Mouse (Mus musculus) layer of hippocampus, adult 2 months (tissue): ENCODE data around the gene Irs2. TPM values are rescaled to one million over a fixed set of nuclear protein-coding genes. Genes with fewer than 3 reads are reported as not detected.

Source experiments
- DNase-seq, 2 experiments: peaks; one replicate each; pipeline ENCODE4 v3.0.0; 2022; ENCODE audit warnings: low spot score in 2 of 2
- H3K27ac ChIP-seq: fragments of 200-600 bp; 2 replicates; pipeline ENCODE4 v1.8.1; 2022
- H3K4me3 ChIP-seq: fragments of 200-600 bp; 2 replicates; pipeline ENCODE4 v1.8.1; 2022; ENCODE audit warnings: mild to moderate bottlenecking
- CTCF ChIP-seq: fragments of 200-600 bp; conservative IDR thresholded peaks from 2 replicates; pipeline ENCODE4 v1.8.1; 2022; ENCODE audit warnings: antibody characterized with exemption, mild to moderate bottlenecking, moderate library complexity
- long read RNA-seq, 2 experiments: library from polyadenylated mRNA; stranded (forward); transcript quantifications; one replicate each; pipeline ENCODE4 v2.0.0; 2021; ENCODE audit warnings: borderline mapping rate in 2 of 2
- total RNA-seq, 2 experiments: library from RNA; stranded (reverse); gene quantifications; 2 replicates each; pipeline ENCODE4 v1.2.3; 2021

Gene Irs2
- total RNA-seq = 10 to 100 TPM; 74.3 to 74.9 TPM
- long read RNA-seq, experiment 1, full-length matches to known transcripts = 19 of 25 reads
- long read RNA-seq, experiment 1, partial matches to known transcripts = 0 of 25 reads
- long read RNA-seq, experiment 1, other reads (novel, unspliced or antisense) = 6 of 25 reads
- long read RNA-seq, experiment 2, full-length matches to known transcripts = 17 of 26 reads
- long read RNA-seq, experiment 2, partial matches to known transcripts = 0 of 26 reads
- long read RNA-seq, experiment 2, other reads (novel, unspliced or antisense) = 9 of 26 reads

GRCm38 (mm10) chr8:11008379-11008775, at the start of gene Irs2:
Gene Irs2, minus strand, starts transcription at chr8:11008458.
- Histone ChIP-seq H3K27ac (peak within 1 kb of the TSS; percentile 98), H3K4me3 (peak within 1 kb of the TSS; percentile 91)
- no peak for DNase-seq
- no peak for TF ChIP-seq CTCF

GRCm38 (mm10) chr8:11056665-11057064, 48.4 kb upstream of the Irs2 start:
- DNase-seq = no peak
- TF ChIP-seq CTCF = no peak

GRCm38 (mm10) chr8:11056175-11056563, 47.9 kb upstream of the Irs2 start:
- H3K27ac ChIP-seq = no peak overlapping the region
- no peak for TF ChIP-seq CTCF
- H3K4me3 ChIP-seq = no peak overlapping the region
- no peak for DNase-seq

More at GRCm38 (mm10) chr8:11056665-11057064, 48.4 kb upstream of the Irs2 start:
- H3K4me3 ChIP-seq = no peak overlapping the region
- no peak overlapping the region for H3K27ac ChIP-seq

DNA sequence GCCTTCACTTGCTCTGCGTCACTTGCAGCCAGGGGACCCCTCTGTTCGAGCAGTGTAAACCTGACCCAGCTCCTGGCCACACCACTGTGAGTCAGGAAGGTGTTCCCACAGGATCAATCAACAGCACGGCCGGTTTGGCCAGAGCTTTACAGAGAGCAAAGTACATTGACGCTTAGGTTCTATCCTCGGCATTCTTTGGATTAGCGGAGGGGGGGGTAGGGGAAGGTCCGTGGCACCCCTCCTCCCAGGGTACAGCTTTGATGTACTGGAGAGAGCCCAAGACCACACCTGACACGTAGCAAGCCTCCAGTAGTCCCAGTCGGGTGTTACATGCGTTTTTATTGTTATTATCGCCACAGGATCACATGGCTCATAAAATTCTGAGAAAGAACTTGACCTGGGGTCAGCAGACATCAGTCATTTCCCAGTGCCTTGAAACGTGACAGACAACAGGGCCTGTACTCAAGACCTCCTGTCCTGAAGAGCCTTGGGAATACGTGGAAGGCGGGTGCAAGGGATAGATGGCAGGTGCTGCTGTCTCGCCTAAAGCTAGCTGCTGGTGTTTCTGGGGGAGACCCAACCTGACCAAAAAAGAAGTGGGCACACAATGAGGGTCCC, 47.4 kb upstream of the Irs2 start:
- no peak overlapping the region for H3K27ac ChIP-seq
- no peak for DNase-seq
- no peak for TF ChIP-seq CTCF
- no peak overlapping the region for H3K4me3 ChIP-seq

DNA sequence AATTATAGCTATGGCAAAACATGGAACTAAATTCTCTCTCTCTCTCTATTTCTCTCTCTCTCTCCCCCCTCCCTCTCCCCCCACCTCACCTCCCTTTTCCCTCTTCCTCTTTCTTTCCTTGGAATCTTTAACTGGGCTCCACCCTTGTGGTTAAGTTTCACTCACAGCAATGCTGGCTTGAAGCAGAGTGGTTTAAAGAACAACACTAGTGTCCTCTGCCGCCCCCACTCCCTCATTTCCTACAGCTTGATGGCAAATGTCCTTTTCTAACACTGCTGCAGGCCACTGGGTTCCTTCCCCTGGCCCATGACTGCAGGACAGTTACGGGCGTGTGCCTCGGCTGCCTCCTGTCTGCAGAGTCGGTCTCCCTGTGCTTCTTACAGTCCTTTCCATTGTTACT, 41.6 kb upstream of the Irs2 start:
- no peak for DNase-seq
- Histone ChIP-seq H3K27ac (no peak overlapping the region), H3K4me3 (no peak overlapping the region)
- TF ChIP-seq CTCF = no peak

- Histone ChIP-seq H3K27ac (no peak overlapping the region), H3K4me3 (no peak overlapping the region)
- no peak for DNase-seq
- TF ChIP-seq CTCF = no peak
Measured at GRCm38 (mm10) chr8:11047812-11048211, 39.6 kb upstream of the Irs2 start.

GRCm38 (mm10) chr8:11044660-11045059, 36.4 kb upstream of the Irs2 start:
- DNase-seq = no peak
- Histone ChIP-seq H3K27ac (no peak overlapping the region), H3K4me3 (no peak overlapping the region)
- TF ChIP-seq CTCF = no peak

DNA sequence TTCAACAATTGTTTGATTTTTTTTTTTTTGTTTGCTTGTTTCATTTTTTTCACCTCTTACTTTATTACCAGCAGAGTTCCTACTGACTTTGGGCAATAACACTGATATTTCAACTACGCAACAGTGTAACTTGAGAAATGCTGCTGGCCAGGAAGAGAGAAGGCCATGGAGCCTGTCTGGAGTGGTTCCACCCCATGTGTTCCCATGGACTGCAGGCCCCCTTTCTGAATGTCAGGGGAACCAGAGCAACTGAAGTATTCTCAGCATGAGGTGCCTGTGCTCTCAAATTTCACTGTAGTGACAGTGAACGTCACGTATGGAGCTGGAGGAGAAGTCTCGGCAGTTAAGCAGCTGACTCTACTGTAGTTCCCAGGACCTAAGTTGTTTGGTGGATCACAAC, 35.3 kb upstream of the Irs2 start:
- H3K4me3 ChIP-seq = no peak overlapping the region
- no peak for DNase-seq
- TF ChIP-seq CTCF = no peak

DNA sequence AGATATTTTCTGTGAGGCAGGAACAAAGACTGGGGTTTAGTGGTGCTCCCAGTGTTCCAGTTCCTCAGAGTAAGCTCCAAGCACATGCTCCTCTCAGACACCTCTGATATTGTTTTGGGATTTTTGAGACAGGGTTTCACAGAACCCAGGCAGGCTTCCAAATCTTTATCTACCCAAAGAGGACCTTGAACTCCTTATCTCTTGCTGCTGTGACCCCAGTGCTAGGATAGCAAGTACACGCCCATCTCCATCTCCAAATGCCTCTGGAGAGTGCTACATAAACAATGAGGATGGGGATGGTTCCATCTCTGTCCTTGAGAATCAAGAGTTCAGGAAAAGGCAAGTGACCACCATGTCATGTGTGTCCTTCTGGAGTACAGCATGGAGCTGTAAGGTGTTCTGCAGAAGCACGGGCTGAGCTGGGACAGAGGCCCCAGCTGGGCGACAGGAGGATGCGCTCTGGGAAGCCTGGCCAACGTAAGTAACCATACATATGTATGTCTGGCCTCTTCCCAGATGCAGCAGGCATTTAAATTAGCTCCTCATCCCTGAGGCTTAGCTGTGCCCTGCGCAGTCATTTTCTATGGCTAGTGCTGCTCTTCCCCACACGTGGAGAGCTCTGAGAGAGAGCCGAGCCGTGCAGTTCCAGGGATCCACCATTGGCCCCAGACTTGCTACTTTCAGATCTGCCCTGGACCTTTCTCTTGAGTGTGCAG, 34.8 kb upstream of the Irs2 start:
- DNase-seq = no peak
- no peak for TF ChIP-seq CTCF
- H3K27ac ChIP-seq = no peak overlapping the region
- H3K4me3 ChIP-seq = no peak overlapping the region

More for the DNA sequence above, 35.3 kb upstream of the Irs2 start:
- no peak overlapping the region for H3K27ac ChIP-seq

DNA sequence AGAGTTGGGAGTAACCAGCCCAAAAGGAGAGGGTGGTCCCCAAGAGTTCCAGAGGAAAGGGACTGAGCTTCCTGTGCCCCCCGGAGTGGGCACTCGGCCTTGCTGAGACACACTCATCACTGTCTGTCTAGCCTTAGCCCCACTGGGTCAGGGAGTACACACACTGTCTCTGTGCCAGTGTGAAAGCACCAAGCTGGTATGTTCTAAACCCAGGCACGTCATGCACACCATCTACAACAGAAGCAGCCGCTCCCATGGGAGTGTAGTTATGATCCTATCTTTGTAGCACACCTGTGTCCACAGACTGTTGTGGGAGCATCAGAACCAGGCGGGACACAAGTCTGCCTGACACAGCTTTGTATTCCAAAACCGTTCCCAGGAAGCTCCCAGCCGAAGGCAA, 31.8 kb upstream of the Irs2 start:
- no peak for TF ChIP-seq CTCF
- no peak overlapping the region for H3K27ac ChIP-seq
- H3K4me3 ChIP-seq = no peak overlapping the region
- DNase-seq = no peak

DNA sequence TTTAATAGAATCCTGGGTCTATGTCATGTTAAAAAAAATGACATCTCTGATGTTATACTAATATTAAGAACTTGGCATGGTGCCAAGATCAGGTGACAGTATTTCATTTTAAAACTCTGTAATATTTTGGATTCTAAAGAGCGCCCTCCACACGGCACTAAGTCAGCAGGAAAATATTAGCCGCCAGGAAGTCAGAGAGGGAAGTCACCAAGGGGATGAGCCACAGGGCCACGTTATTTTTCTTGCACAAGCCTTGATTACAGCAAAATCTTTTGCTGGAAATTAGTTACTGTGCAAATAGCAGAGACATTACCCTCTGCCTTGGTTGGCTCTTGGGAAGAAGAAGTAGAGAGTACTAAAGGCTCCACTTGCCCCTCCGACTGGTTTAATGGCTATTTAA, 30.5 kb upstream of the Irs2 start:
- Histone ChIP-seq H3K27ac (no peak overlapping the region), H3K4me3 (no peak overlapping the region)
- no peak for DNase-seq
- no peak for TF ChIP-seq CTCF

GRCm38 (mm10) chr8:11038367-11038766, 30.1 kb upstream of the Irs2 start:
- no peak for TF ChIP-seq CTCF
- no peak overlapping the region for H3K4me3 ChIP-seq
- no peak for DNase-seq
- H3K27ac ChIP-seq = no peak overlapping the region

DNA sequence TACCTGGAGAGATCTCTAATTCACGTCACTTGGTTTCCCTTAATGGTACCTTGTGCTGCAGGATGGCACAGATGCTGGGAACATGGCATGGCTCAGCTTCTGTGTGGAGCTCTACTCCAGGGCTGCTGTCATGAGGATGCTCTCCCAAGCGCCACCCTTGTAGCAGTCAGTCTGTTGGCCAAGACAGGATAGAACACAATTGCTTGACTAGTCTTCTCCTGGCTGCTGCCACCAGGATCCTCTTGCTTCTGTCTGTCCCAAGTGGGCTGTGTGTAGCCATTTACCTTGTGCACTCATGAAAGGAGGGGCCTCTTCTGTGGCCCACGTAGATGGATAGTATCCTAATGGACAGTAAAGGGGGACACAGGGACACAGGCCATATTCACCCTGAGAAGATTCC, 28.5 kb upstream of the Irs2 start:
- TF ChIP-seq CTCF = no peak
- Histone ChIP-seq H3K27ac (no peak overlapping the region), H3K4me3 (no peak overlapping the region)
- DNase-seq = no peak
